Mouse (Mus musculus) liver, postnatal 0 days (tissue): ENCODE measurements around the gene Sp9. TPM values are rescaled to one million over a fixed set of nuclear protein-coding genes. Genes with fewer than 3 reads are reported as not detected.

Experiments used
- ATAC-seq: fragments of 200-750 bp; cut with Nextera tagmentation; 2 replicates; pipeline ENCODE4 v1.8.0; 2017; ENCODE audit warnings: mild to moderate bottlenecking, moderate library complexity
- DNase-seq: peaks from one replicate; pipeline ENCODE4 v3.0.0-alpha.2; 2016
- H3K27ac ChIP-seq: fragments of 300-500 bp; sonication (generic); 2 replicates; pipeline ENCODE4 v1.5.1; 2014; ENCODE audit warnings: antibody characterized with exemption, moderate library complexity, mild to moderate bottlenecking, low read depth
- H3K27me3 ChIP-seq: fragments of 300-500 bp; sonication (generic); 2 replicates; pipeline ENCODE4 v1.6.1; 2014; ENCODE audit warnings: low read length, control low read depth, mixed read lengths; ENCODE audit not compliant: insufficient read depth
- H3K36me3 ChIP-seq: fragments of 300-500 bp; sonication (generic); replicated peaks from 2 replicates; pipeline ENCODE4 v1.6.1; 2014; ENCODE audit warnings: mild to moderate bottlenecking, control low read depth, low read length, moderate library complexity, mixed read lengths; ENCODE audit not compliant: insufficient read depth
- H3K4me1 ChIP-seq: fragments of 300-500 bp; sonication (generic); 2 replicates; pipeline ENCODE4 v1.6.1; 2014; ENCODE audit warnings: antibody characterized with exemption, mild to moderate bottlenecking, control low read depth; ENCODE audit not compliant: insufficient read depth
- H3K4me2 ChIP-seq: fragments of 300-500 bp; sonication (generic); 2 replicates; pipeline ENCODE4 v1.6.1; 2014; ENCODE audit warnings: low read depth, mild to moderate bottlenecking, low read length, moderate library complexity, mixed read lengths
- H3K4me3 ChIP-seq: fragments of 300-500 bp; sonication (generic); 2 replicates; pipeline ENCODE4 v1.5.1; 2014; ENCODE audit warnings: low read depth, low read length
- H3K9ac ChIP-seq: fragments of 300-500 bp; sonication (generic); replicated peaks from 2 replicates; pipeline ENCODE4 v1.6.1; 2014; ENCODE audit warnings: mild to moderate bottlenecking, moderate library complexity
- H3K9me3 ChIP-seq: fragments of 300-500 bp; sonication (generic); 2 replicates; pipeline ENCODE4 v1.6.1; 2016; ENCODE audit warnings: mild to moderate bottlenecking, control low read depth, low read length, mixed read lengths
- CTCF ChIP-seq: sonication (generic); IDR thresholded peaks from 2 replicates; pipeline ENCODE4 v1.5.1; 2016; ENCODE audit warnings: antibody characterized with exemption, low read depth
- EP300 ChIP-seq: IDR thresholded peaks from 2 replicates; pipeline ENCODE4 v1.6.1; 2016; ENCODE audit warnings: antibody characterized with exemption, low read depth, mild to moderate bottlenecking
- WGBS: fragments of 180-500 bp; shearing (Covaris S2); extraction: QIAGEN DNeasy Blood & Tissue Kit; methylation state at CpG from one replicate; pipeline ENCODE4 v1.1.7; 2014; ENCODE audit not compliant: insufficient replicate concordance; 5-methylcytosine and 5-hydroxymethylcytosine counted together
- polyA plus RNA-seq: library from polyadenylated mRNA; unstranded; fragments of >200 nt; fragmentation: Nextera tagmentation; extraction: Ambion mirVana; gene quantifications from 2 replicates; pipeline ENCODE4 v1.2.1, GENCODE M21; 2015

Gene Sp9
- polyA plus RNA-seq, 1 experiment from 2014 or later: not detected

DNA sequence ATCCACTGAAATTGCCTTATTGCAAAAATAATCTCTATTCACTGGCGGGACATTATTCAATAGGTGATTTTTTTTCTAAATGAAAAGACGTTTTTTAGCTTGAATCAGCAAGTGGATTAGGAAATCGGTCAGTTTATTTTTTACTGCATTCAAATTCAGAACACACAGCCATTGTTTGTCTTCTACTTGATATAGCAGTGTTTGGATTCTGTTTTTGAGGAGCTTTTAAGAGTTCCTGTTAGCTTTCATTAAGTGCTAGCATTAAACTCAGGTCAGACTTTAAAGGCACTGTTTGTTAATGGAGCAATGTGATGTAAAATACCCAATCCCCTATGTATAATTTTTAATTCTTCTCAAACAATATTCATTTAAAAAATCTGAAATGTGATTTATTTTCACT, 27.1 kb downstream of the Sp9 start:
- H3K9me3 ChIP-seq: no peaks in the 10 kb centered on the region
- H3K4me1 ChIP-seq: peaks cover 13% of the 10 kb centered on the region; the same call in 1 of the 2 replicates
- DNase-seq (no peak), ATAC-seq (no peak)
- no peak overlapping the region for H3K9ac ChIP-seq
- H3K4me2 ChIP-seq: no peak overlapping the region
- H3K4me3 ChIP-seq: no peak overlapping the region
- H3K27ac ChIP-seq: no peak overlapping the region
- peaks cover 56% of the 10 kb centered on the region for H3K36me3 ChIP-seq
- 80% methylated on average over 3 of the region's 3 CpGs for WGBS
- no peaks in the 10 kb centered on the region for H3K27me3 ChIP-seq
- TF ChIP-seq EP300 (no peak), CTCF (no peak)

DNA sequence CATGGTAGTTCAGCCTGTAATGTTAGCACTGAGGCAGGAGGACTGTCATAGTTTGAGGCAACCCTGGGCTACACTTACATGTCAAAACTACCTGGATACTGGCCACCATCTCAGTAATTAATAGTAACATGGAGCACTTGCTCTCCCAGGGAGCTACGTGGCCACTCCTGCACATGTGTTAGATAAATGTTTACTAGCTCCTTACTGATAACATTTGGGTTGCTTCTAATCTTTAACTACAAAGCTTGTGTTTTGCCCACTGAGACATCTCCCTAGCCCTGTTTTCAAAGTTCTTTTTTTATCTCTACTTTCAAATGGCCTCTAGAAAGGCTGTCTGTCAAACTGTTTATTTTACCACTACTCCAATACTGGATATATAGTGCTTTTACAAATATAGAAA, 30.3 kb downstream of the Sp9 start:
- ATAC-seq: peak; percentile 66
- peak overlapping the region; percentile 20; the same call in 1 of the 2 replicates for H3K4me2 ChIP-seq
- peak overlapping the region; percentile 40; the same call in 1 of the 2 replicates for H3K27ac ChIP-seq
- H3K9me3 ChIP-seq: no peaks in the 10 kb centered on the region
- H3K4me1 ChIP-seq: peaks cover 13% of the 10 kb centered on the region; the same call in 1 of the 2 replicates
- peaks cover 68% of the 10 kb centered on the region for H3K36me3 ChIP-seq
- H3K9ac ChIP-seq: no peak overlapping the region
- H3K27me3 ChIP-seq: no peaks in the 10 kb centered on the region
- WGBS: 29% methylated on average over 1 of the region's 1 CpGs
- H3K4me3 ChIP-seq: no peak overlapping the region
- TF ChIP-seq EP300 (peak; percentile 70), CTCF (no peak)
- no peak for DNase-seq

DNA sequence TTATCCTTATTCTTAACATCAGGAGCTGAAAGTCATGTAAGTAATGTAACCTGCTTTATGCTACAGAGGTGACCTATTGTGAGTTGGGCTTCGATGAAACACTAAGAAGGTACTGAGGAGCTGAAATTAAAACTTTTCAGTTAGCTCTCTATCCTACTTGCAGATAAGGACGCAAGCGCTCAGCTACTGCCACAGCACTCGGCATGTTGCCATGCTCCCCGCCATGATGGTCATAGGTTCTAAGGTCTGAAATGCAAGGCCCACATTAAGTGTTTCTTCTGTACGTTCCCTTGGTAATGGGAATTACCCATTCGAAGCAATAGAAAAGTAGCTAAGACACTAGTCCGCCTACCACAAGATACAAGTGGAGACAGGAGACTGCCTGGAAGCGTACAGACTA, 31.0 kb downstream of the Sp9 start:
- H3K9me3 ChIP-seq: no peaks in the 10 kb centered on the region
- WGBS: 79% methylated on average over 9 of the region's 9 CpGs
- no peak overlapping the region; the same call in 1 of the 2 replicates for H3K4me2 ChIP-seq
- TF ChIP-seq CTCF (no peak), EP300 (no peak)
- no peak overlapping the region for H3K9ac ChIP-seq
- DNase-seq: no peak
- no peak overlapping the region for H3K4me3 ChIP-seq
- peaks cover 13% of the 10 kb centered on the region; the same call in 1 of the 2 replicates for H3K4me1 ChIP-seq
- no peak overlapping the region for H3K27ac ChIP-seq
- no peaks in the 10 kb centered on the region for H3K27me3 ChIP-seq
- H3K36me3 ChIP-seq: peaks cover 72% of the 10 kb centered on the region
- ATAC-seq: no peak

DNA sequence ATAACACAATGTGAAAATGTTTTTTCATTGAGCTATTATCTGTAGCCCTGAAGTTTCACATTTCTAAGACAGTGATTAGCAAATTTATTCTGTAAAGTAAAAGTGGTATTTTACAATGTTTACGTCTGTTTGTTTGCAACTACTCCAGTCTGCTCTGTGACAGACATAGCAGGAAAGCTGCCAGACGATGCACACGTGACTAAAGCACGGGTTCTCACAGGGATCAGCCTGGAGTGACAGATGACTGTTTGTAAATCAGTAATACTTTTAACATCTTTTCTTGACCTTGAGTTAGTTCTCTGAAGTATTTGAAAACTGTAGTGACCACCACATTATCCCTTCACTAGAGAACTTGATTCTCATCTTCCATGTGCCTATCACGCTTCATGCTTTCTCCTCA, 32.8 kb downstream of the Sp9 start:
- no peaks in the 10 kb centered on the region for H3K27me3 ChIP-seq
- no peak for ATAC-seq
- peaks cover 13% of the 10 kb centered on the region; the same call in 1 of the 2 replicates for H3K4me1 ChIP-seq
- H3K4me3 ChIP-seq: no peak overlapping the region
- peaks cover 77% of the 10 kb centered on the region for H3K36me3 ChIP-seq
- DNase-seq: no peak
- no peak overlapping the region for H3K9ac ChIP-seq
- H3K9me3 ChIP-seq: no peaks in the 10 kb centered on the region
- WGBS: 91% methylated on average over 5 of the region's 5 CpGs
- TF ChIP-seq EP300: no peak
- no peak for TF ChIP-seq CTCF
- H3K27ac ChIP-seq: no peak overlapping the region
- H3K4me2 ChIP-seq: no peak overlapping the region

DNA sequence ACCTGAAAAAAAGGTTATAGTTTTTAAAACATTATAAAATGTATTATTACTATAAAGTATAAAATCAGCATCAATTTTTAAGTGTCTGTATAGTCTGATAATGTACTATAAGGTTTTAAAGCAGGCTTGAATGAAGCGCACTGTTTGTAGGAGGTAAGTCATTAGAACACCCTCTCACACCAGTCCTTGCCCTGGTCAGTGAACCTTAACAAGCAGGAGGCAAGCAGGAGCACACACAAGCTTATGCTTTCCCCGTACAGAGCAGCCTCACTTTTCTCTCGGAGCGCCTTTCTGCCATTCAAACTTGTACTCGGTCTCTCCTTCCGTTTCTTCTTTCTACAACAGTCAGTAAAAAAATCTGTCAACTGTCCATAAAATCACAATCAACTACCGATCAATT, 34.3 kb downstream of the Sp9 start:
- TF ChIP-seq EP300: no peak
- DNase-seq: no peak
- H3K27ac ChIP-seq: no peak overlapping the region
- no peak overlapping the region for H3K4me2 ChIP-seq
- no peak overlapping the region for H3K9ac ChIP-seq
- WGBS: 93% methylated on average over 7 of the region's 7 CpGs
- H3K4me3 ChIP-seq: no peak overlapping the region
- no peaks in the 10 kb centered on the region for H3K27me3 ChIP-seq
- peaks cover 77% of the 10 kb centered on the region for H3K36me3 ChIP-seq
- ATAC-seq: no peak
- no peaks in the 10 kb centered on the region for H3K9me3 ChIP-seq
- H3K4me1 ChIP-seq: peaks cover 16% of the 10 kb centered on the region; the same call in 1 of the 2 replicates

DNA sequence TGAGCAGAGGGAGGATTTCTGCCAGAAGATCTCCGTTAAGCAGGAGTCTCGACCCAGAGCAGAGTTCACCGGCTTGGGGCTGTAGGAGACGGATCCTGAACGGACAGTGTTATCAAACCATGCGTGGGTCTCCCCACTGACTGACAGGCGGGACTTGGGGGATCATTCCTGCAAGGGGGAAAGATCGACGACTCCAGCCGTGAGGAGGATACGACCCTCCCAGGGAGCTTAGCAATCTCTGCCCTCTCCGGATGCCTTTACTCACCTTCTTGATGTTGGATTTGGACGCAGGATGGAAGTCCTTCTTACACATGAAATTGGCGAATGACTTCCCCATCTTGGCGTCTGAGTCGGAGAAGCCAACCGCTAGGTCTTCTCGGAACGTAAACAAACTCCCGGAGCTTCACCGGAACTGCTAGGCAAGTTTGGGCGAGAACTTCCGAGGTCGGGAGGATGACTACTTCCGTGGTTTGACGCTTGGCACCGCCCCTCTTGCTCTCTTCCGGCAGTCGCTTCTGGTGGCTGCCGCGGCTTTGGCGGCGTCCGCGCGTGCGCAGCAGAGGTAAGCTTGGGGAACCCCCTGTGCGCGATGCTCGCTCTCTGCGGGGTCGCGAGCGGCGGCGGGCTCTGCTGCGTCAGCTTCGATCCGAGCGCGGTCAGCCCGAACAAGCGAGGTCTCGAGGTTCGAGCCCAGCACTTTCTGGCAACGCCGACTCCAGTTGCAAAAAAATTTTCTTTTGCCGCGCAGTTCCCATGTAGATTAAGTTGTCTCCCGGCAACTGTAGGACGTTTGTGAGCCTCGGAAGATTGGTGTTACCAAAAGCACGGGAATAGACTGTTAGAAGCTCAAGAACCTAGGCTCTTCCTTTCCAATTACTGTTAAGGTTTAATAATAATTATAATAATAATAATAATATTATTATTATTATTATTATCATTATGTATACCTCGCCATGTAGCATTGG, 40.7 kb downstream of the Sp9 start, which contains the start of the genes Scrn3 and Cir1:
TSS of gene Scrn3 (plus strand) at position 450 of the 965 bp plus-strand sequence.
TSS of gene Cir1 (minus strand) at position 550 of the 965 bp plus-strand sequence.
- DNase-seq (peak; percentile 96), ATAC-seq (peak; percentile 95)
- TF ChIP-seq EP300 (no peak), CTCF (no peak)
- H3K4me1 ChIP-seq: peaks cover 13% of the 10 kb centered on the region; the same call in 1 of the 2 replicates
- peak within 1 kb of the TSS; percentile 93 for H3K27ac ChIP-seq
- H3K9ac ChIP-seq: peak within 1 kb of the TSS; percentile 81
- WGBS: under 1% methylated on average over 64 of the region's 64 CpGs
- H3K4me3 ChIP-seq: peak within 1 kb of the TSS; percentile 78
- H3K36me3 ChIP-seq: peaks cover 32% of the 10 kb centered on the region
- peak within 1 kb of the TSS; percentile 72 for H3K4me2 ChIP-seq
- H3K27me3 ChIP-seq: no peaks in the 10 kb centered on the region
- H3K9me3 ChIP-seq: no peaks in the 10 kb centered on the region
